ENCODE assay signal across 8 mouse cellular contexts in genomic region chr3:51796838-51797237, GRCm38 (mm10).
A peak's percentile ranks its signal among the peaks of the same experiment; 100 is the strongest.
DNase-seq lines count a peak whose midpoint lies in the region; ATAC-seq and TF ChIP-seq lines count a peak whose summit lies in the region.

No protein-coding gene starts in this region.

- peak overlapping the region; percentile 42 for H3K4me2 ChIP-seq in hindbrain, embryonic 15.5 days
- peak overlapping the region; percentile 43; the same call in 1 of the 2 replicates for H3K4me2 ChIP-seq in liver, embryonic 14.5 days (ENCODE audit: low read depth)
- peak overlapping the region; percentile 22; the same call in 1 of the 2 replicates for H3K4me2 ChIP-seq in stomach, embryonic 16.5 days (ENCODE audit: low read depth, low read length)

- WGBS in hindbrain, embryonic 15.5 days, result 22% methylated on average over 6 of the region's 6 CpGs
- 64% methylated on average over 6 of the region's 6 CpGs for WGBS in liver, embryonic 14.5 days (ENCODE audit: insufficient replicate concordance)
- WGBS in stomach, embryonic 16.5 days, result 48% methylated on average over 6 of the region's 6 CpGs

- no peak overlapping the region for H3K9ac ChIP-seq in hindbrain, embryonic 15.5 days
- no peak overlapping the region for H3K9ac ChIP-seq in liver, embryonic 14.5 days (replicated peaks)
- H3K9ac ChIP-seq in stomach, embryonic 16.5 days (ENCODE audit: low read length), result no peak overlapping the region

- no peaks in the 10 kb centered on the region for H3K9me3 ChIP-seq in hindbrain, embryonic 15.5 days
- H3K9me3 ChIP-seq in liver, embryonic 14.5 days (ENCODE audit: control insufficient read depth, low read length), result no peaks in the 10 kb centered on the region
- no peaks in the 10 kb centered on the region for H3K9me3 ChIP-seq in stomach, embryonic 16.5 days (replicated peaks; ENCODE audit: control insufficient read depth, low read length)

- peak; percentile 42; the same call in 1 of the 2 replicates for ATAC-seq in hindbrain, embryonic 15.5 days (ENCODE audit: low FRiP score, low read depth)
- no peak for ATAC-seq in liver, embryonic 14.5 days (ENCODE audit: insufficient read depth)
- ATAC-seq in stomach, embryonic 16.5 days (ENCODE audit: insufficient read depth, low FRiP score), result no peak

- H3K27me3 ChIP-seq in hindbrain, embryonic 15.5 days, result no peaks in the 10 kb centered on the region
- no peaks in the 10 kb centered on the region for H3K27me3 ChIP-seq in liver, embryonic 14.5 days (ENCODE audit: control insufficient read depth, insufficient read depth, low read length)
- no peaks in the 10 kb centered on the region for H3K27me3 ChIP-seq in stomach, embryonic 16.5 days (ENCODE audit: control insufficient read depth, insufficient read depth, low read length)

- H3K4me1 ChIP-seq in hindbrain, embryonic 15.5 days (replicated peaks), result peaks cover 49% of the 10 kb centered on the region
- peaks cover 0 to 2% of the 10 kb centered on the region in 2 experiments; a peak in 1 of 4 replicates for H3K4me1 ChIP-seq in liver, embryonic 14.5 days (replicated peaks; ENCODE audit: control insufficient read depth in 2 of 2, insufficient read depth in 2 of 2, low read length in 1 of 2)
- peaks cover 7% of the 10 kb centered on the region for H3K4me1 ChIP-seq in stomach, embryonic 16.5 days (ENCODE audit: control insufficient read depth, insufficient read depth, low read length)

- H3K4me3 ChIP-seq in hindbrain, embryonic 15.5 days, result no peak overlapping the region
- no peak overlapping the region for H3K4me3 ChIP-seq in liver, embryonic 14.5 days (ENCODE audit: insufficient read depth in 1 of 2, low read depth in 2 of 2, low read length in 2 of 2)
- 0 out of 2 replicates have a peak overlapping the region, but pooled peaks have one; percentile 24 for H3K4me3 ChIP-seq in stomach, embryonic 16.5 days (replicated peaks; ENCODE audit: low read length)

- H3K27ac ChIP-seq in hindbrain, embryonic 15.5 days (replicated peaks), result peak overlapping the region; percentile 62
- H3K27ac ChIP-seq in liver, embryonic 14.5 days, result no peak overlapping the region
- no peak overlapping the region for H3K27ac ChIP-seq in stomach, embryonic 16.5 days (ENCODE audit: low read length)

- TF ChIP-seq CTCF in liver, embryonic 14.5 days (IDR thresholded peaks at IDR 0.05; ENCODE audit: low read depth), result no peak

- H3K36me3 ChIP-seq in hindbrain, embryonic 15.5 days, result no peaks in the 10 kb centered on the region
- H3K36me3 ChIP-seq in liver, embryonic 14.5 days (replicated peaks; ENCODE audit: control insufficient read depth, insufficient read depth, low read depth), result no peaks in the 10 kb centered on the region
- H3K36me3 ChIP-seq in stomach, embryonic 16.5 days (ENCODE audit: control insufficient read depth, insufficient read depth, low read length), result no peaks in the 10 kb centered on the region

- DNase-seq in brain, adult 2 months (ENCODE audit: low read depth, low spot score), result peak; percentile 49
- DNase-seq in cerebellum, postnatal 25 days, result peak; percentile 58 to 65
- DNase-seq in liver, embryonic 14.5 days (ENCODE audit: low read depth in 3 of 3, low spot score in 3 of 3), result no peak
- no peak for DNase-seq in right cerebral cortex, adult 2 months (ENCODE audit: low spot score in 2 of 2)
- DNase-seq in yolk sac, embryonic 10.5 days (ENCODE audit: low spot score), result no peak
- DNase-seq in embryo, embryonic 10.5 days (ENCODE audit: low spot score), result no peak

- no peak for TF ChIP-seq EP300 in liver, embryonic 14.5 days (IDR thresholded peaks at IDR 0.05; ENCODE audit: low read depth)

Comparison
In these comparisons a context has a peak if more than half of its experiments do, and no peak if none do; other contexts are left out.
1. DNase-seq: peak in brain, adult 2 months (single experiment) and cerebellum, postnatal 25 days (2 of 2); none in liver, embryonic 14.5 days (0 of 3), right cerebral cortex, adult 2 months (0 of 2), yolk sac, embryonic 10.5 days (single experiment) and embryo, embryonic 10.5 days (single experiment).
2. Peak in every context shown above with its lines, with median percentiles within 50 percentile points of each other: H3K4me2 ChIP-seq.